ENCODE assay signal across 8 mouse cellular contexts in the genomic region with DNA sequence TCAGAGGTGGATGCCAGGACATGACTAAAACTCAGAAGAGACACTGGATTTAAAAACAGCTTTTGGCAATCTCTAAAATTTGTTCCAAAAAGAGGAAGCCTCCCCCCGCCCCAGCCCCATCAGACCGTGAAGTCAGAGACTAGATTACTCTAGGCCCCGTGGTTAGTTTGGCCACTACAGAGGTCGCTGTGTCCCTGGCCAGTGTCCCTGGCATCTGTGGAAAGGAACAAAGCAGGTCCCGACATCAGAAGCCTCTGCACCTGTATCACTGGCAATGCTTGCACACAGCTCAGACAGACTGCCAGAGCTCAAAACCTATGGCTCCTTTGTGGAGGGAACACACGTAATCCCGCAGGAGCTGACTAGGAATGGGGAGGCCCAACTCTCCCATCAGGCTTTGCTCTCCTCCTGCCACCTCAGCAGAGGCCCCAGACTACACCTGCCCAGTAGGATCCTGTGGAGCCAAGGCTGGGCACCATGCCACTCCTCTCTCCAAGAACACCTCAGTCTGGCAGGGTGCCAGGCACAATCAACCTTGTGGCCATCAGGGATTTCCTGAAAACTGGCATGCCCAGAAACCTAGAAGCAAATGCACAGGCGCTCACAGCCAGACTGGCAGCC. TPM values are rescaled to one million over a fixed set of nuclear protein-coding genes. Genes with fewer than 3 reads are reported as not detected.
DNase-seq lines count a peak whose midpoint lies in the region; ATAC-seq and TF ChIP-seq lines count a peak whose summit lies in the region.

No protein-coding gene starts in this region.

- TF ChIP-seq EP300 in lung, postnatal 0 days (IDR thresholded peaks at IDR 0.05), result no peak

- H3K9ac ChIP-seq in hindbrain, embryonic 14.5 days, result peak overlapping the region; percentile 19; the same call in 1 of the 2 replicates
- H3K9ac ChIP-seq in lung, postnatal 0 days (replicated peaks; ENCODE audit: low read depth), result no peak overlapping the region

- no peaks in the 10 kb centered on the region for H3K27me3 ChIP-seq in hindbrain, embryonic 14.5 days (ENCODE audit: control insufficient read depth, insufficient read depth, low read length)
- H3K27me3 ChIP-seq in lung, postnatal 0 days (replicated peaks; ENCODE audit: insufficient read depth, low read length), result no peaks in the 10 kb centered on the region

- no peak overlapping the region for H3K4me2 ChIP-seq in hindbrain, embryonic 14.5 days (replicated peaks)
- H3K4me2 ChIP-seq in lung, postnatal 0 days (replicated peaks; ENCODE audit: low read depth, low read length), result no peak overlapping the region

- WGBS in hindbrain, embryonic 14.5 days, result 66% methylated on average over 8 of the region's 8 CpGs
- WGBS in lung, postnatal 0 days, result 54% methylated on average over 8 of the region's 8 CpGs

- H3K4me1 ChIP-seq in hindbrain, embryonic 14.5 days (replicated peaks; ENCODE audit: control insufficient read depth, insufficient read depth, low read length), result peaks cover 44% of the 10 kb centered on the region
- peaks cover 39% of the 10 kb centered on the region for H3K4me1 ChIP-seq in lung, postnatal 0 days (ENCODE audit: insufficient read depth, low read depth, low read length)

- peak; percentile 65 to 84 for DNase-seq in adrenal gland, adult (ENCODE audit: inconsistent age in 2 of 2, low spot score in 1 of 2)
- no peak for DNase-seq in adrenal gland, postnatal 4 days (ENCODE audit: low spot score in 2 of 2)
- DNase-seq in 416B (ENCODE audit: low read depth), result peak; percentile 59
- DNase-seq in cerebellum, postnatal 25 days, result peak; percentile 87 to 92
- peak; percentile 61 for DNase-seq in hindbrain, embryonic 14.5 days (ENCODE audit: low spot score)
- DNase-seq in lung, postnatal 0 days (ENCODE audit: low spot score), result peak; percentile 90
- DNase-seq in testis, postnatal 14 days (ENCODE audit: low spot score), result peak; percentile 54
- DNase-seq in frontal cortex, postnatal 25 days (ENCODE audit: low spot score in 2 of 2), result no peak

- no peak for TF ChIP-seq CTCF in lung, postnatal 0 days (IDR thresholded peaks at IDR 0.05)

- no peaks in the 10 kb centered on the region for H3K36me3 ChIP-seq in hindbrain, embryonic 14.5 days (replicated peaks; ENCODE audit: control insufficient read depth, insufficient read depth)
- H3K36me3 ChIP-seq in lung, postnatal 0 days (ENCODE audit: insufficient read depth, low read length), result no peaks in the 10 kb centered on the region

- H3K9me3 ChIP-seq in hindbrain, embryonic 14.5 days (ENCODE audit: control insufficient read depth, low read length), result no peaks in the 10 kb centered on the region
- no peaks in the 10 kb centered on the region for H3K9me3 ChIP-seq in lung, postnatal 0 days (ENCODE audit: low read length)

- no peak for ATAC-seq in hindbrain, embryonic 14.5 days (ENCODE audit: low FRiP score)
- peak; percentile 66 for ATAC-seq in lung, postnatal 0 days

- H3K4me3 ChIP-seq in hindbrain, embryonic 14.5 days (replicated peaks; ENCODE audit: low read length), result no peak overlapping the region
- H3K4me3 ChIP-seq in lung, postnatal 0 days (ENCODE audit: low read depth, low read length), result no peak overlapping the region

- 0 out of 2 replicates have a peak overlapping the region, but pooled peaks have one; percentile 57 for H3K27ac ChIP-seq in hindbrain, embryonic 14.5 days
- H3K27ac ChIP-seq in lung, postnatal 0 days (ENCODE audit: low read length), result peak overlapping the region; percentile 84

RNA-seq across cellular contexts. Expression of a gene that starts 5.2 kb away (rescaled TPM):
- total RNA-seq in adrenal gland, postnatal 4 days (2021), result 10 to 100 TPM; 47.8 to 53.0 TPM
- 10.5 and 12.6 TPM in 2 replicates for polyA plus RNA-seq in hindbrain, embryonic 14.5 days (2014; fragmentation: Nextera tagmentation; extraction: Ambion mirVana)
- polyA plus RNA-seq in lung, postnatal 0 days (2015; fragmentation: Nextera tagmentation; extraction: Ambion mirVana), result 15.0 and 18.2 TPM in 2 replicates

RNA-seq across cellular contexts. Expression of a gene that starts 5.3 kb away (rescaled TPM):
- 10 to 100 TPM; 49.0 to 53.5 TPM for total RNA-seq in adrenal gland, postnatal 4 days (2021)
- polyA plus RNA-seq in hindbrain, embryonic 14.5 days (2014; fragmentation: Nextera tagmentation; extraction: Ambion mirVana), result 21.0 and 33.4 TPM in 2 replicates
- polyA plus RNA-seq in lung, postnatal 0 days (2015; fragmentation: Nextera tagmentation; extraction: Ambion mirVana), result 22.3 and 27.9 TPM in 2 replicates

Comparison
In these comparisons a context has a peak if more than half of its experiments do, and no peak if none do; other contexts are left out.
1. DNase-seq: peak in adrenal gland, adult (2 of 2), 416B (single experiment), cerebellum, postnatal 25 days (2 of 2), hindbrain, embryonic 14.5 days (single experiment), lung, postnatal 0 days (single experiment) and testis, postnatal 14 days (single experiment); none in adrenal gland, postnatal 4 days (0 of 2) and frontal cortex, postnatal 25 days (0 of 2).